Mouse (Mus musculus): ENCODE results near the gene Mrgpra1. TPM values are rescaled to one million over a fixed set of nuclear protein-coding genes. Genes with fewer than 3 reads are reported as not detected.
"Not testable (repeated sequence)": the region's sequence is repeated elsewhere in the genome, so short reads cannot be mapped to it uniquely, and the experiment has no call there.

Mrgpra1 gene
- polyA plus RNA-seq (2016; fragmentation: Nextera tagmentation; extraction: Ambion mirVana) = not detected in 2 replicates

DNA sequence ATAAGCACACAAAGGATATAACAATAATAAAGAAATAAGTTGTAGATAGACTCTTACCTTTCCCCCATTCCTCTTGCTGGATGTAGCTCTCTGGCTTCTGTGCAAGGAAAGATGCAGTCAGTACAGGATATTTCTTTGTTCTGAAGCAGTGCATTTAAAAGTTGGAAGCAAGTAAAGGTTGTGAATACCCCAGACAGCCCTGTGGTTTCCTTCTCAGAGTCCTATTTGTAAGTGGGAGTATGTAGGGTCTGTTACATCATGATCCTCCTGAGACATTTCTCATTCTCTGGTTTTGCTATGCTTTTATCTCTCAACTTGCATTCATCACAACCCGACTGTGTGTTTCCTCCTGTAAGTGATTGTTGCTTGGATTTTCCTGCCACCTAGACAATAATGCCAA, at the start of gene Mrgpra1:
Mrgpra1 (minus strand) TSS at position 101 of the 400 bp plus-strand sequence.
- H3K4me3 ChIP-seq = no peak within 1 kb of the TSS
- 92% methylated on average over 1 of the region's 1 CpGs for WGBS
- H3K27me3 ChIP-seq = no peaks in the 10 kb centered on the region
- no peak within 1 kb of the TSS for H3K4me2 ChIP-seq (replicated peaks)
- ATAC-seq (ENCODE audit: low FRiP score) = no peak
- H3K9me3 ChIP-seq (replicated peaks) = peaks cover 24% of the 10 kb centered on the region
- H3K27ac ChIP-seq = no peak within 1 kb of the TSS
- H3K36me3 ChIP-seq = no peaks in the 10 kb centered on the region
- no peak within 1 kb of the TSS for H3K9ac ChIP-seq
- H3K4me1 ChIP-seq = no peaks in the 10 kb centered on the region

DNA sequence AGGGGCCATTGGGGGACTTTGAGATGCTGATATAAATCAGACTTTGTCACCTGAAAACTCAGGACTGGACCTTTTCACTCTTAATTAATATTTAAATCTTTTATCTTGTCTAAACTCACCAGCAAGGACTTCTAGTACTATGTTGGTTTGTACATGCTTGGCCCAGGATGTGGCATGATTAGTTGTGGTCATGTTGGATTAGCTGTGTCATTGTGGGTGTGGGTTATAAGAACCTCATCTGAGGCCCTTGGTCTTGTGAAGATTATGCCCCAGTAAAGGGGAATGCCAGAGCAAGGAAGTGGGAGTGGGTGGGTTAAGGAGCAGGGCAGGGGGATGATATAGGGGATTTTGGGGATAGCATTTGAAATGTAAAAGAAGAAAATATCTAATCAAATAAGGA, 47.1 kb upstream of the Mrgpra1 start:
- no peak overlapping the region for H3K4me3 ChIP-seq
- no peak overlapping the region for H3K4me2 ChIP-seq (replicated peaks)
- H3K36me3 ChIP-seq = no peaks in the 10 kb centered on the region
- H3K4me1 ChIP-seq = no peaks in the 10 kb centered on the region
- no peak overlapping the region for H3K27ac ChIP-seq
- no peak for ATAC-seq (ENCODE audit: low FRiP score)
- H3K27me3 ChIP-seq = no peaks in the 10 kb centered on the region
- H3K9ac ChIP-seq = no peak overlapping the region
- H3K9me3 ChIP-seq (replicated peaks) = peaks cover 22% of the 10 kb centered on the region

DNA sequence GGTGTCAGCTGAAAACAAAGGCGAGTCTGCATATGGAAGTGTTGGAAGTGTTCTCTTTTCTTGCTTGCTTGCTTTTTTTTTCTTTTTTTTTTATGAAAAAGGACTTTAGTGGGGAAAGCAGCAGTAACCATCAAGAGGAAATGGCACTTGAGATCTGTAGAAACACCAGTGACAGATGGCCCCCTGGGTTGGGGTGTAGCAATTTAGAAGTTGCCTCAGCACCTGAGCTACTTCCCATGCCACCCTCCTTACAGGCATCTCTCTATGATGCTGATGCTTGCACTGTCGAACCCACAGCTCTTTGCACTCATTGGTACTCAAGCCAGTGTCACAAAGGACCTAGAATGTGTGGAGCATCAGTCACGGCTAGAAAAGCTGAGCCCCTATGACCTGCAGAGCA, 5.6 kb downstream of the Mrgpra1 start:
- no peaks in the 10 kb centered on the region for H3K27me3 ChIP-seq
- peaks cover 30% of the 10 kb centered on the region for H3K9me3 ChIP-seq (replicated peaks)
- 69% methylated on average over 3 of the region's 3 CpGs for WGBS
- H3K4me1 ChIP-seq = no peaks in the 10 kb centered on the region
- no peaks in the 10 kb centered on the region for H3K36me3 ChIP-seq
- no peak overlapping the region for H3K9ac ChIP-seq
- H3K27ac ChIP-seq = no peak overlapping the region
- no peak for ATAC-seq (ENCODE audit: low FRiP score)
- H3K4me3 ChIP-seq = no peak overlapping the region
- H3K4me2 ChIP-seq (replicated peaks) = no peak overlapping the region

DNA sequence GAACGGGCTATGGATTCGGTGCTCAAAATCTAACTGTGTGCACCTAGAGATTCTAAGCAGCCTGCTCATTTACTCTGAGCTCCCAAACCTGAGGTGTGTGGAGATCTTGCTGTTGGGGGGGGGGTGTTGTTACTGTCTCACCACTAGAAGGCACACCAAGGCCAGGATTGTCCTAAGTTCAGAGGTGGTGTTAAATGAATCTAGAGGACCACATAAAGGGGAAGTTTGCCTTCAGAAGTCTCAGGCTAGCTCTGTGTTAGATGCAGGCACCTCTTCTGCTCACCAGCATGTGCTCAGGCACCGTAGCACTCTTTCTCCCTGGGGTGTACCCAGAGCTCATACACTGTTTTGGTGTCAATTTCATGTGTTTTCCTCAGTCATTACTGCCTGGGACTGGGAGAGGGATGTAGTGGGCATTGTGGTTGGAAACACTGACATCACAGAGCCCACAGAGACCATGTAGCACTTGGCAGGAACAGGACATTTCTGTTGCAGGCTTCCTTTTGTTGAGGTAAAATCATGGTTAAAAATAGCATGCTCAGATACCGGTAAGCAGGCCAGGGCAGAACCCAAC, 8.0 kb downstream of the Mrgpra1 start:
- H3K36me3 ChIP-seq = no peaks in the 10 kb centered on the region
- ATAC-seq (ENCODE audit: low FRiP score) = no peak
- WGBS = 87% methylated on average over 4 of the region's 4 CpGs

DNA sequence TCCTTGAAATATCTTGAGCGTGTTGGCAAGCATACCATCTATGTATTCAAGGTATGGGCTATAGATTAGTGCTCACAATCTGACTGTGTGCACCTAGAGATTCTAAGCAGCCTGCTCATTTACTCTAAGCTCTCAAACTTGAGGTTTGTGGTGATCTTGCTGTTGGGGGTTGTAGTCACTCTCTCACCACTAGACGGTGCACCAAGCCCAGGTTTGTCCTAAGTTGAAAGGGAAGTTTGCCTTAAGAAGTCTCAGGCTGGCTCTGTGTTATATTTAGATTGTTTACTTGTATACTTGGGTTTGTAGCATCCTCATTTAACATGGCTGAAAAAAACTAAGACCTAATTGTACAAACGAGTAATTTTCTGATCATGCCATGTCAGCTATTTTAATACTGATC, 12.2 kb downstream of the Mrgpra1 start:
- ATAC-seq (ENCODE audit: low FRiP score); H3K9ac ChIP-seq; H3K4me2 ChIP-seq (replicated peaks); H3K27me3 ChIP-seq; H3K4me3 ChIP-seq; H3K4me1 ChIP-seq; H3K27ac ChIP-seq; H3K36me3 ChIP-seq: not testable (repeated sequence)
- peaks cover 22% of the 10 kb centered on the region; the same call in 1 of the 2 replicates for H3K9me3 ChIP-seq (replicated peaks)
- WGBS = 80% methylated on average over 3 of the region's 3 CpGs

More for the DNA sequence above, 8.0 kb downstream of the Mrgpra1 start:
- Histone ChIP-seq H3K9me3 (replicated peaks) (peaks cover 40% of the 10 kb centered on the region), H3K4me1 (no peaks in the 10 kb centered on the region), H3K27me3 (no peaks in the 10 kb centered on the region), H3K4me2 (replicated peaks) (no peak overlapping the region), H3K4me3 (no peak overlapping the region), H3K27ac (no peak overlapping the region), H3K9ac (no peak overlapping the region)

DNA sequence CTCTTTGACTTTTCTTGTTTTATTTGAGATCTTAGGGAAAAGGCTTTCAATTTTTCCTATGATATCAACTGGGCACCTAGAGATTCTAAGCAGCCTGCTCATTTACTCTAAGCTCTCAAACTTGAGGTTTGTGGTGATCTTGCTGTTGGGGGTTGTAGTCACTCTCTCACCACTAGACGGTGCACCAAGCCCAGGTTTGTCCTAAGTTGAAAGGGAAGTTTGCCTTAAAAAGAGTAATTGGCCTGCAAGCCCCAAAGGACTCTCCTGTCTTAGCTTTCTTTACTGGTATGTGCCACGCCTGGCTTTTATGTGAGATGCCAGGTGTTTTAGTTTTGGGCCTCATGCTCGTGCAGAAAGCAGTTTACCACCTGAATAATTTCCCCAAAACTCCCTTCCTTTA, 12.7 kb downstream of the Mrgpra1 start:
- H3K4me1 ChIP-seq; H3K36me3 ChIP-seq; H3K9ac ChIP-seq; H3K4me2 ChIP-seq (replicated peaks); H3K27me3 ChIP-seq; H3K27ac ChIP-seq; ATAC-seq (ENCODE audit: low FRiP score); H3K4me3 ChIP-seq: not testable (repeated sequence)
- WGBS = 67% methylated on average over 3 of the region's 3 CpGs
- peaks cover 18% of the 10 kb centered on the region; the same call in 1 of the 2 replicates for H3K9me3 ChIP-seq (replicated peaks)

DNA sequence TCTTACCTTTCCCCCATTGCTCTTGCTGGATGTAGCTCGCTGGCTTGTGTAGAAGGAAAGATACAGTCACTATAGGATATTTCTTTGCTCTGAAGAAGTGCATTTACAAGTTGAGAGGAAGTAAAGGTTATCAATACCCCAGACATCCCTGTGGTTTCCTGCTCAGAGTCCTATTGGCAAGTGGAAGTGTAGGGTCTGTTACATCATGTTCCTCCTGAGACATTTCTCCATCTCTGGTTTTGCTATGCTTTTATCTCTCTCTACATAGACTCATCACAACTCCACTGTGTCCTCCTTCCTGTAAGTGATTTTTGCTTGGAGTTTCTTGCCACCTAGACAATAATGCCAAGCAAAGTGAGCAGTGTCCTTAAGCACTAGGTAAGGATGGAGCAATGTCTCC, 35.7 kb downstream of the Mrgpra1 start:
- 47% methylated on average over 1 of the region's 1 CpGs for whole genome bisulfite sequencing
- Histone ChIP-seq H3K27ac (no peak overlapping the region), H3K4me3 (no peak overlapping the region), H3K4me2 (replicated peaks) (no peak overlapping the region), H3K27me3 (no peaks in the 10 kb centered on the region), H3K9me3 (replicated peaks) (peaks cover 31% of the 10 kb centered on the region), H3K4me1 (no peaks in the 10 kb centered on the region), H3K36me3 (no peaks in the 10 kb centered on the region), H3K9ac (no peak overlapping the region)
- no peak for ATAC-seq (ENCODE audit: low FRiP score)

DNA sequence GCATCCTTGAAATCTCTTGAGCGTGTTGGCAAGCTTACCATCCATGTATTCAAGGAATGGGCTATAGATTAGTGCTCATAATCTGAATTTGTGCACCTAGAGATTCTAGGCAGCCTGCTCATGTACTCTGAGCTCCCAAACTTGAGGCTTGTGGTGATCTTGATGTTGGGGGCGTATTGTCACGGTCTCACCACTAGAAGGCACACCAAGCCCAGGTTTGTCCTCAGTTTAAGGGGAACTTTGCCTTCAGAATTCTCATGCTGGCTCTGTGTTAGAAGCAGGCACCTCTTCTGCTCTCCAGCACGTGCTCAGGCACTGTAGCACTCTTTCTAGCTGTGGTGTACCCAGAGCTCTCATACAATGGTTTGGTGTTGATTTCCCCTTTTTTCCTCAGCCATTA, 41.8 kb downstream of the Mrgpra1 start:
- Histone ChIP-seq H3K27ac (no peak overlapping the region), H3K27me3 (no peaks in the 10 kb centered on the region), H3K4me1 (no peaks in the 10 kb centered on the region), H3K9me3 (replicated peaks) (peaks cover 36% of the 10 kb centered on the region), H3K9ac (no peak overlapping the region), H3K4me3 (no peak overlapping the region), H3K36me3 (no peaks in the 10 kb centered on the region), H3K4me2 (replicated peaks) (no peak overlapping the region)
- 39% methylated on average over 4 of the region's 4 CpGs for WGBS
- no peak for ATAC-seq (ENCODE audit: low FRiP score)

DNA sequence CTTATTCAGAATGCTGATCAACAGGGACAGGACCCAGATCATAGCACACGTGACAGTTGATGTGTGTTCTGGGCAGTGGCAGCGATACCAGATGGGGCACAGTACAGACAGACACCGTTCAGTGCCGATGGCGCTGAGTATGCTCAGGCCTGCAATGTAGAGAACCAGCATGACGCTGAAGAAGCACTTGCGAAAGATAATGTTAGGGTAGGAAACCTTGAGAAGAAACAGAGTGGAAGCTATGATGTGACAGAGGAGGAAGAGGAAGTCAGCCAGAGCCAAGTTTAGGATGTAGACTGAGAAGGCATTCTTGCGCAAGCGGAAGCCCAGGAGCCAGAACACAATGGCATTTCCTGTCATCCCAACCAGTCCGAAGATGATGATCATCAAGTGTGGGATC, 44.2 kb downstream of the Mrgpra1 start:
- Histone ChIP-seq H3K27ac (no peak overlapping the region), H3K4me3 (no peak overlapping the region), H3K4me1 (no peaks in the 10 kb centered on the region), H3K36me3 (no peaks in the 10 kb centered on the region), H3K4me2 (replicated peaks) (no peak overlapping the region), H3K9ac (no peak overlapping the region), H3K27me3 (no peaks in the 10 kb centered on the region), H3K9me3 (replicated peaks) (peaks cover 34% of the 10 kb centered on the region)
- ATAC-seq (ENCODE audit: low FRiP score) = no peak
- 93% methylated on average over 10 of the region's 10 CpGs for WGBS

DNA sequence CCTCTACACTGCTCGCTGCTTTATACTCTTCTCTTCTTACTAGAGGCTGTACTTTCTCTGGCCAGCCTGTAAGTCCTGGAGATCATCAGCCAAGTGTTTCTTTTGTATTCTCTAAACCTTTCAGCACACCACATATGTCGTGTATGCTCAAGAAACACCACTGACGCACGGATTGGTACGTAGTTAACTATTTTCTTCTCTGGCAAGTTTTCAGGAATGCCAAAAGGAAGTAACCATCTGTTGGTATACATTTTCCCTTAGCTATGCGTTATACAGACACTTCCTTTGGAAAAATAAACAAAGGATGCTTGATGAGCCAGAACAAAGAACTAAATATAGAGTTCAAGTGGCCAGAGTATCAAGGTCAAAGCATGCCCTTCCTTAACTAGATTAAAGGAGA, 49.4 kb downstream of the Mrgpra1 start:
- H3K27ac ChIP-seq; H3K4me2 ChIP-seq (replicated peaks); H3K36me3 ChIP-seq; H3K4me1 ChIP-seq; H3K9ac ChIP-seq; ATAC-seq (ENCODE audit: low FRiP score); H3K4me3 ChIP-seq; H3K27me3 ChIP-seq: not testable (repeated sequence)
- H3K9me3 ChIP-seq (replicated peaks) = peaks cover 15% of the 10 kb centered on the region
- WGBS = 83% methylated on average over 5 of the region's 6 CpGs

DNA sequence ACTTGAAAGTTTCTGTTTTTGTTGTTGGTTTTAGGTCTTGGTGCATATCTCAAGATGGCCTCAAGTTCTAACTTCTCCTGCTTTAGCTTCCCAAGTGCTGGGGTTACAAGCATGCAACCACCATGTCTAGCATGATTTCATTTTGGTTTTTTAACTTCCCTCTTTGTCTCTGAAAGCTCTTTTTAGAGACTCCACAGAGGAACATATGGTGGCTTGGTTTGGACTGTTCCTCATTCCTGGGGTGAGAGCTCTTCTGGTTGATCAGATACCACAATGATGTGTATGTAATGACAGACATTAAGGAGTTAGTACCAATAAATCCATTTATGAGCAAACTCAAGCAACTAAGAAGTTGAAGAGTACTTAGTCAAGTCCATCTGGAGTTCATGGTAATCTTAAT, 54.4 kb downstream of the Mrgpra1 start:
- not testable (repeated sequence) for ATAC-seq (ENCODE audit: low FRiP score)

More for the DNA sequence above, 54.4 kb downstream of the Mrgpra1 start:
- not testable (repeated sequence) for H3K9ac ChIP-seq; H3K4me2 ChIP-seq (replicated peaks); H3K27me3 ChIP-seq; H3K4me3 ChIP-seq; H3K36me3 ChIP-seq; H3K4me1 ChIP-seq; H3K27ac ChIP-seq
- peaks cover 12% of the 10 kb centered on the region for H3K9me3 ChIP-seq (replicated peaks)
